Mouse (Mus musculus) ES-E14 (cell line): ENCODE data around the gene Snai1.

Experiments used
- HCFC1 ChIP-seq: IDR thresholded peaks from 2 replicates; pipeline ENCODE4 v1.6.1; 2012; ENCODE audit warnings: low read length, inconsistent platforms, borderline replicate concordance; ENCODE audit not compliant: insufficient read depth
- ZC3H11A ChIP-seq: IDR thresholded peaks from 2 replicates; pipeline ENCODE4 v1.6.1; 2012; ENCODE audit warnings: low read depth, mild to moderate bottlenecking, inconsistent platforms, low read length, borderline replicate concordance
- ZNF384 ChIP-seq: IDR thresholded peaks from 2 replicates; pipeline ENCODE4 v1.6.1; 2012; ENCODE audit warnings: low read depth, low read length, inconsistent platforms

DNA sequence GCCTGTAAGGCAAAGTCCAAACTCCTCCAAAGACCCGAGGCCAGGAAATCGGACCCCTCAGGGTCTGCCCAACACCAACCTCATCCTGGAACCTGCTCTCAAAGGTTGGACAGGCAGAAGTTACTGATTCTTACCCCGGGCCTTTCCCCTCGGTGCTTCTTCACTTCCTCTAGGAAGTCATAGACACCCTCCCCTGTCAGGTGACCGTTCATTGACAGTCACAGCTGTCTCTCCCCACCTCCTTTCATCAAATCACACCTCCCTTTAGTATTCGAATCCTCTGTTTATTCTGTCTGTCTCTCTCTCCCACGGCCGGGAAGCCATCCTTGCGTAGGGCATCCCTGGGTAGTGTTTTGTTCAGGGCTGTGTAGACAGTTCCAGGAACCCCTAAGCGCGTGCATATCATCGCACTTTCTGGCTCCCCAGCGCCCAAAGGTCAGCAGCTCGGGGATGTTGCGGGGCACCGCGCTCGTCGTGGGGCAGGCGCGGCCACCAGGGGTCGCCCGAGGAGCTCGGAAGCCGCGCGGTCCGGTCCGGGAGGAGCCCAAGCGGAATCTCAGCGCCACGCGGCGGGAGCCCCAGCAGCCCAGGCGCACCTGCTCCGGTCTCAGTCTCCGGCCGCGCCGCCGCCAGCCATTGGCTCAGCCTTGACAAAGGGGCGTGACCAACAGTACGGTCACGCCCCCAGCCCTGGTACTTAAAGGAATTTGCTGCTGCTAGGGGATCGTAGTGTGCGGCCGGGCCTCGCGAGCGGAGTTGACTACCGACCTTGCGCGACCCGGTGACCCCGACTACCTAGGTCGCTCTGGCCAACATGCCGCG lies at the start of gene Snai1:
- TF ChIP-seq ZNF384 (no peak), ZC3H11A (peak; percentile 67), HCFC1 (no peak)
